Comparison of ENCODE assay signal across 25 mouse cellular contexts in the genomic region with DNA sequence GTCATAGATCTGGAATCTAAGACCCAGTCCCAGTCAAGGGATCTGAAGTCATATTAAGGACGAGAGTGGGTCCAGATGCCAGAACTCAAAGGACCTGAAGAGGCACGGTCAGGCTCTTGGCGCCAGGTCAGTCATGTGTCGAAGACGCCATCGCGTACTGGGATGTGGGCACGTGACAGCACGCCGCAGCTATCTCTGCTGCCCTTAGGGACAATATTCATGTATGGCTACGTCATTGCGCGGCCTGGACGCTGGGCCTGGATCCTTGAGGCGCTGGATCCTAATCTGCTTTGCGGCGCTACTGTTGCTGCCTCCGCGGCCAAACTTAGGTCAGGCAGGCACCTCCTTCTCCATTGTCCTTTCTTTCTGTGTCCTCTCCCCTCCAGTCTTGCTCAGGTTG. TPM values are rescaled to one million over a fixed set of nuclear protein-coding genes. Genes with fewer than 3 reads are reported as not detected.
DNase-seq lines count a peak whose midpoint lies in the region; ATAC-seq and TF ChIP-seq lines count a peak whose summit lies in the region.
"Had no signal": no experiment of that assay in that cellular context is flagged by ENCODE, and none has a peak within 500 bp of the region (broad histone marks: within the 10 kb centered on the region; RNA-seq: fewer than 3 reads in every experiment).

TSS of gene Prss45 (plus strand) at position 178 of the 400 bp plus-strand sequence.

- no peak within 1 kb of the TSS for H3K27ac ChIP-seq in heart, embryonic 10.5 days
- no peak within 1 kb of the TSS for H3K27ac ChIP-seq in heart, adult 2 months
- H3K27ac ChIP-seq in intestine, embryonic 14.5 days (ENCODE audit: low read depth) = no peak within 1 kb of the TSS
- H3K27ac ChIP-seq in intestine, embryonic 16.5 days (ENCODE audit: low read length) = no peak within 1 kb of the TSS
- no peak within 1 kb of the TSS for H3K27ac ChIP-seq in midbrain, embryonic 11.5 days (ENCODE audit: low read depth, low read length)
- no peak within 1 kb of the TSS for H3K27ac ChIP-seq in midbrain, embryonic 14.5 days (replicated peaks; ENCODE audit: low read depth, low read length)
- peak within 1 kb of the TSS; percentile 57 for H3K27ac ChIP-seq in brown adipose tissue, adult 24 weeks (replicated peaks; ENCODE audit: low read depth, low read length)
- H3K27ac ChIP-seq: limb, embryonic 15.5 days; macrophage; stomach, embryonic 15.5 days had no signal

- no peak for DNase-seq in heart, embryonic 10.5 days (ENCODE audit: low spot score)
- DNase-seq in heart, adult 2 months = no peak
- DNase-seq in intestine, embryonic 14.5 days (ENCODE audit: low spot score) = no peak
- peak; percentile 78 for DNase-seq in midbrain, embryonic 11.5 days (ENCODE audit: low spot score, missing footprints)
- no peak for DNase-seq in midbrain, embryonic 14.5 days
- DNase-seq in cerebellum, postnatal 25 days = no peak
- DNase-seq: adrenal gland, postnatal 25 days; cerebellum, adult 9-10 months; gastrocnemius, postnatal 25 days; kidney, adult 11 months; kidney, postnatal 36 days; layer of hippocampus, adult 9-11 months; liver, postnatal 0 days; right cerebral cortex, postnatal 14 days; thymus, postnatal 14 days had no signal

- TF ChIP-seq POLR2A in heart, adult 2 months (IDR thresholded peaks at IDR 0.05; ENCODE audit: insufficient read depth, low read depth, low read length) = no peak

- no peak within 1 kb of the TSS for H3K9ac ChIP-seq in heart, adult 2 months (ENCODE audit: low read depth, low read length)
- no peak within 1 kb of the TSS for H3K9ac ChIP-seq in intestine, embryonic 14.5 days (ENCODE audit: low read length)
- H3K9ac ChIP-seq in intestine, embryonic 16.5 days (ENCODE audit: low read depth, low read length) = no peak within 1 kb of the TSS
- H3K9ac ChIP-seq in midbrain, embryonic 11.5 days (ENCODE audit: low read length) = no peak within 1 kb of the TSS; the same call in 1 of the 2 replicates
- no peak within 1 kb of the TSS for H3K9ac ChIP-seq in midbrain, embryonic 14.5 days (replicated peaks; ENCODE audit: low read length)
- H3K9ac ChIP-seq: limb, embryonic 15.5 days; liver, postnatal 0 days; stomach, embryonic 15.5 days had no signal

- no peaks in the 10 kb centered on the region for H3K9me3 ChIP-seq in heart, embryonic 10.5 days
- H3K9me3 ChIP-seq in intestine, embryonic 14.5 days (ENCODE audit: control insufficient read depth, low read length) = no peaks in the 10 kb centered on the region
- no peaks in the 10 kb centered on the region for H3K9me3 ChIP-seq in intestine, embryonic 16.5 days (ENCODE audit: control insufficient read depth, low read length)
- no peaks in the 10 kb centered on the region for H3K9me3 ChIP-seq in midbrain, embryonic 11.5 days (ENCODE audit: control insufficient read depth, low read length)
- no peaks in the 10 kb centered on the region for H3K9me3 ChIP-seq in midbrain, embryonic 14.5 days (ENCODE audit: control insufficient read depth, low read length)
- H3K9me3 ChIP-seq: limb, embryonic 15.5 days; stomach, embryonic 15.5 days had no signal

- no peak for TF ChIP-seq EP300 in heart, adult 2 months (IDR thresholded peaks at IDR 0.05; ENCODE audit: insufficient read depth, low read depth, low read length)

- H3K4me3 ChIP-seq in heart, embryonic 10.5 days = peak within 1 kb of the TSS; percentile 19
- H3K4me3 ChIP-seq in heart, adult 2 months = no peak within 1 kb of the TSS
- H3K4me3 ChIP-seq in intestine, embryonic 14.5 days (ENCODE audit: low read depth, low read length) = no peak within 1 kb of the TSS
- no peak within 1 kb of the TSS for H3K4me3 ChIP-seq in intestine, embryonic 16.5 days (ENCODE audit: low read length)
- no peak within 1 kb of the TSS for H3K4me3 ChIP-seq in midbrain, embryonic 11.5 days (ENCODE audit: low read depth, low read length)
- no peak within 1 kb of the TSS for H3K4me3 ChIP-seq in midbrain, embryonic 14.5 days (replicated peaks; ENCODE audit: low read depth, low read length)
- no peak within 1 kb of the TSS for H3K4me3 ChIP-seq in brown adipose tissue, adult 24 weeks (ENCODE audit: insufficient read depth, low read depth, low read length)
- H3K4me3 ChIP-seq: limb, embryonic 15.5 days; stomach, embryonic 15.5 days had no signal

- H3K79me2 ChIP-seq in heart, adult 2 months (replicated peaks; ENCODE audit: control insufficient read depth, insufficient read depth, low read length) = no peaks in the 10 kb centered on the region

- H3K27me3 ChIP-seq in heart, embryonic 10.5 days (ENCODE audit: insufficient read depth, poor library complexity, severe bottlenecking) = peaks cover 17% of the 10 kb centered on the region; the same call in 1 of the 2 replicates
- no peaks in the 10 kb centered on the region for H3K27me3 ChIP-seq in heart, adult 2 months (ENCODE audit: control insufficient read depth, insufficient read depth, low read length)
- H3K27me3 ChIP-seq in intestine, embryonic 14.5 days (replicated peaks; ENCODE audit: control insufficient read depth, insufficient read depth, low read length) = no peaks in the 10 kb centered on the region
- no peaks in the 10 kb centered on the region for H3K27me3 ChIP-seq in intestine, embryonic 16.5 days (replicated peaks; ENCODE audit: control insufficient read depth, insufficient read depth, low read length)
- H3K27me3 ChIP-seq in midbrain, embryonic 11.5 days (ENCODE audit: control insufficient read depth, insufficient read depth, low read length) = no peaks in the 10 kb centered on the region
- no peaks in the 10 kb centered on the region for H3K27me3 ChIP-seq in midbrain, embryonic 14.5 days (ENCODE audit: control insufficient read depth, insufficient read depth, low read length)
- H3K27me3 ChIP-seq: limb, embryonic 15.5 days; Patski; stomach, embryonic 15.5 days had no signal

- intact Hi-C loops in heart, adult 2 months (cut with DNase I) = no loop called here

- 66% methylated on average over 19 of the region's 19 CpGs for WGBS in heart, embryonic 10.5 days
- WGBS in heart, adult 2 months = 77% methylated on average over 19 of the region's 19 CpGs
- WGBS in intestine, embryonic 14.5 days = 82% methylated on average over 19 of the region's 19 CpGs
- 82% methylated on average over 19 of the region's 19 CpGs for WGBS in intestine, embryonic 16.5 days
- 80% methylated on average over 19 of the region's 19 CpGs for WGBS in midbrain, embryonic 11.5 days
- 81% methylated on average over 19 of the region's 19 CpGs for WGBS in midbrain, embryonic 14.5 days

- TF ChIP-seq CTCF in heart, adult 2 months (IDR thresholded peaks at IDR 0.05) = no peak

- 0 out of 2 replicates have a peak, but pooled peaks cover 5% of the 10 kb centered on the region for H3K4me1 ChIP-seq in heart, embryonic 10.5 days
- H3K4me1 ChIP-seq in heart, adult 2 months (ENCODE audit: control insufficient read depth, insufficient read depth, low read length) = no peaks in the 10 kb centered on the region
- no peaks in the 10 kb centered on the region for H3K4me1 ChIP-seq in intestine, embryonic 14.5 days (replicated peaks; ENCODE audit: control insufficient read depth, insufficient read depth, low read length)
- no peaks in the 10 kb centered on the region for H3K4me1 ChIP-seq in intestine, embryonic 16.5 days (ENCODE audit: control insufficient read depth, insufficient read depth, low read length)
- H3K4me1 ChIP-seq in midbrain, embryonic 11.5 days (ENCODE audit: control insufficient read depth, insufficient read depth, low read length) = no peaks in the 10 kb centered on the region
- no peaks in the 10 kb centered on the region for H3K4me1 ChIP-seq in midbrain, embryonic 14.5 days (ENCODE audit: control insufficient read depth, insufficient read depth, low read length)
- H3K4me1 ChIP-seq in brown adipose tissue, adult 24 weeks (ENCODE audit: control insufficient read depth, insufficient read depth, insufficient read length, low read length) = peaks cover 3% of the 10 kb centered on the region; the same call in 1 of the 2 replicates
- H3K4me1 ChIP-seq: stomach, embryonic 15.5 days had no signal

- ATAC-seq in intestine, embryonic 14.5 days (replicated peaks; ENCODE audit: low FRiP score, low TSS enrichment, low read depth) = no peak
- ATAC-seq in intestine, embryonic 16.5 days = no peak
- no peak for ATAC-seq in midbrain, embryonic 11.5 days (ENCODE audit: low FRiP score)
- no peak for ATAC-seq in midbrain, embryonic 14.5 days (ENCODE audit: low FRiP score, low TSS enrichment)
- ATAC-seq: activated CD4-positive, CD25-positive, alpha-beta regulatory T cell, adult 4 months; forebrain, embryonic 14.5 days; liver, postnatal 0 days; Patski had no signal

- H3K36me3 ChIP-seq in heart, embryonic 10.5 days = no peaks in the 10 kb centered on the region
- H3K36me3 ChIP-seq in heart, adult 2 months (ENCODE audit: control insufficient read depth, insufficient read depth, low read length) = no peaks in the 10 kb centered on the region
- H3K36me3 ChIP-seq in intestine, embryonic 14.5 days (ENCODE audit: control insufficient read depth, insufficient read depth, low read length) = no peaks in the 10 kb centered on the region
- no peaks in the 10 kb centered on the region for H3K36me3 ChIP-seq in intestine, embryonic 16.5 days (ENCODE audit: control insufficient read depth, insufficient read depth, low read length)
- no peaks in the 10 kb centered on the region for H3K36me3 ChIP-seq in midbrain, embryonic 11.5 days (ENCODE audit: control insufficient read depth, insufficient read depth, low read length)
- H3K36me3 ChIP-seq in midbrain, embryonic 14.5 days (ENCODE audit: control insufficient read depth, insufficient read depth, low read length) = no peaks in the 10 kb centered on the region
- H3K36me3 ChIP-seq: limb, embryonic 15.5 days; stomach, embryonic 15.5 days had no signal

- H3K4me2 ChIP-seq in intestine, embryonic 14.5 days (ENCODE audit: low read length) = 0 out of 2 replicates have a peak within 1 kb of the TSS, but pooled peaks have one; percentile 13
- H3K4me2 ChIP-seq in intestine, embryonic 16.5 days (ENCODE audit: low read depth, low read length) = no peak within 1 kb of the TSS
- no peak within 1 kb of the TSS for H3K4me2 ChIP-seq in midbrain, embryonic 11.5 days
- H3K4me2 ChIP-seq in midbrain, embryonic 14.5 days (ENCODE audit: low read length) = no peak within 1 kb of the TSS
- H3K4me2 ChIP-seq: limb, embryonic 15.5 days; stomach, embryonic 15.5 days had no signal

RNA-seq across cellular contexts. Expression of gene Prss45, which starts in this region (rescaled TPM):
- 0.10 TPM in 1 of 2 replicates, not detected in the other for polyA plus RNA-seq in heart, embryonic 10.5 days (2016; fragmentation: Nextera tagmentation; extraction: Ambion mirVana)
- total RNA-seq in heart, adult 2 months (2021) = not detected
- polyA plus RNA-seq in heart, adult 2 months (2012; rRNA removed) = 0.18 TPM in 1 of 2 replicates, not detected in the other
- polyA plus RNA-seq in intestine, embryonic 14.5 days (2014; fragmentation: Nextera tagmentation; extraction: Ambion mirVana) = not detected in 2 replicates
- polyA plus RNA-seq in intestine, embryonic 16.5 days (2015; fragmentation: Nextera tagmentation; extraction: Ambion mirVana) = not detected in 2 replicates
- polyA plus RNA-seq in midbrain, embryonic 11.5 days (2014; fragmentation: Nextera tagmentation; extraction: Ambion mirVana) = 0.14 TPM in 1 of 2 replicates, not detected in the other
- not detected in 2 replicates for polyA plus RNA-seq in midbrain, embryonic 14.5 days (2014; fragmentation: Nextera tagmentation; extraction: Ambion mirVana)
- polyA plus RNA-seq in brown adipose tissue, adult 24 weeks (2012; ENCODE audit: insufficient read depth, insufficient read length, missing spikeins) = not detected in 2 replicates
- total RNA-seq: adrenal gland, postnatal 25 days; gastrocnemius, postnatal 25 days had no signal
- polyA plus RNA-seq: activated CD4-positive, CD25-positive, alpha-beta regulatory T cell, adult 4 months; limb, embryonic 15.5 days; liver, postnatal 0 days; macrophage; neural tube, embryonic 11.5 days; Patski; spleen, adult 2 months; stomach, embryonic 15.5 days had no signal

Comparison
In these comparisons a context has a peak if more than half of its experiments do, and no peak if none do; other contexts are left out.
1. Peak in DNase-seq in midbrain, embryonic 11.5 days; RNA of the gene not detected or under 1 TPM.